ENCODE assay signal across 14 mouse cellular contexts in genomic region chr8:107574771-107575170, GRCm38 (mm10). TPM values are rescaled to one million over a fixed set of nuclear protein-coding genes. Genes with fewer than 3 reads are reported as not detected.
A peak's percentile ranks its signal among the peaks of the same experiment; 100 is the strongest.
DNase-seq lines count a peak whose midpoint lies in the region; ATAC-seq and TF ChIP-seq lines count a peak whose summit lies in the region.
"Had no signal": no experiment of that assay in that cellular context is flagged by ENCODE, and none has a peak within 500 bp of the region (broad histone marks: within the 10 kb centered on the region; RNA-seq: fewer than 3 reads in every experiment).

No protein-coding gene starts in this region.

- ATAC-seq in forebrain, embryonic 11.5 days (replicated peaks; ENCODE audit: low FRiP score) = no peak
- ATAC-seq in forebrain, embryonic 13.5 days = no peak
- no peak for ATAC-seq in lung, postnatal 0 days
- ATAC-seq in G1E (ENCODE audit: extremely low read depth, insufficient number of reproducible peaks, low FRiP score, poor library complexity, severe bottlenecking) = 0 out of 2 replicates have a peak, but pooled peaks have one; percentile 19
- ATAC-seq: forebrain, postnatal 0 days had no signal

- no peak overlapping the region for H3K4me2 ChIP-seq in forebrain, embryonic 11.5 days (ENCODE audit: low read depth, low read length, severe bottlenecking)
- H3K4me2 ChIP-seq in forebrain, embryonic 13.5 days = no peak overlapping the region
- H3K4me2 ChIP-seq in lung, postnatal 0 days (replicated peaks; ENCODE audit: low read depth, low read length) = no peak overlapping the region
- H3K4me2 ChIP-seq: liver, embryonic 11.5 days had no signal

- TF ChIP-seq EP300 in lung, postnatal 0 days (IDR thresholded peaks at IDR 0.05) = no peak

- TF ChIP-seq CTCF in lung, postnatal 0 days (IDR thresholded peaks at IDR 0.05) = no peak
- no peak for TF ChIP-seq CTCF in lung, adult 2 months (IDR thresholded peaks at IDR 0.05; ENCODE audit: insufficient read depth, low read length)
- TF ChIP-seq CTCF in G1E (IDR thresholded peaks at IDR 0.05; ENCODE audit: low read depth, low read length) = no peak

- no peaks in the 10 kb centered on the region for H3K27me3 ChIP-seq in forebrain, embryonic 11.5 days (ENCODE audit: control insufficient read depth, insufficient read depth, low read length)
- no peaks in the 10 kb centered on the region for H3K27me3 ChIP-seq in forebrain, embryonic 13.5 days
- no peaks in the 10 kb centered on the region for H3K27me3 ChIP-seq in lung, postnatal 0 days (replicated peaks; ENCODE audit: insufficient read depth, low read length)
- H3K27me3 ChIP-seq in G1E (ENCODE audit: insufficient read depth, low read length) = no peaks in the 10 kb centered on the region
- H3K27me3 ChIP-seq in hindbrain, embryonic 10.5 days (ENCODE audit: insufficient read depth, poor library complexity, severe bottlenecking) = no peaks in the 10 kb centered on the region

- 93% methylated on average over 3 of the region's 3 CpGs for WGBS in forebrain, embryonic 11.5 days
- 83% methylated on average over 3 of the region's 3 CpGs for WGBS in forebrain, embryonic 13.5 days
- 83% methylated on average over 3 of the region's 3 CpGs for WGBS in lung, postnatal 0 days
- WGBS in lung, adult 2 months = 77% methylated on average over 3 of the region's 3 CpGs
- 88% methylated on average over 3 of the region's 3 CpGs for WGBS in hindbrain, embryonic 10.5 days

- H3K36me3 ChIP-seq in forebrain, embryonic 11.5 days (ENCODE audit: control insufficient read depth, insufficient read depth, low read length) = peaks cover 3% of the 10 kb centered on the region; the same call in 1 of the 2 replicates
- peaks cover 22% of the 10 kb centered on the region for H3K36me3 ChIP-seq in forebrain, embryonic 13.5 days (ENCODE audit: poor library complexity, severe bottlenecking)
- peaks cover 6% of the 10 kb centered on the region; the same call in 1 of the 2 replicates for H3K36me3 ChIP-seq in lung, postnatal 0 days (ENCODE audit: insufficient read depth, low read length)
- peaks cover 38% of the 10 kb centered on the region for H3K36me3 ChIP-seq in G1E (replicated peaks)
- peaks cover 23% of the 10 kb centered on the region for H3K36me3 ChIP-seq in hindbrain, embryonic 10.5 days

- no peaks in the 10 kb centered on the region for H3K4me1 ChIP-seq in forebrain, embryonic 11.5 days (replicated peaks; ENCODE audit: control insufficient read depth, insufficient read depth, low read length)
- H3K4me1 ChIP-seq in forebrain, embryonic 13.5 days = peaks cover 4% of the 10 kb centered on the region; the same call in 1 of the 2 replicates
- no peaks in the 10 kb centered on the region for H3K4me1 ChIP-seq in lung, postnatal 0 days (ENCODE audit: insufficient read depth, low read depth, low read length)
- H3K4me1 ChIP-seq in lung, adult 2 months (ENCODE audit: control insufficient read depth, insufficient read depth, low read length) = peaks cover 7% of the 10 kb centered on the region
- peaks cover 53% of the 10 kb centered on the region for H3K4me1 ChIP-seq in G1E (ENCODE audit: insufficient read depth, low read depth, low read length)
- H3K4me1 ChIP-seq in hindbrain, embryonic 10.5 days (replicated peaks) = peaks cover 5% of the 10 kb centered on the region

- no peak for TF ChIP-seq POLR2A in lung, adult 2 months (IDR thresholded peaks at IDR 0.05; ENCODE audit: borderline replicate concordance, extremely low read depth, low read depth, low read length)

- H3K27ac ChIP-seq in forebrain, embryonic 11.5 days (ENCODE audit: low read depth, low read length) = no peak overlapping the region
- no peak overlapping the region for H3K27ac ChIP-seq in forebrain, embryonic 13.5 days
- H3K27ac ChIP-seq in lung, postnatal 0 days (ENCODE audit: low read length) = no peak overlapping the region
- H3K27ac ChIP-seq in hindbrain, embryonic 10.5 days = no peak overlapping the region

- no peak overlapping the region for H3K4me3 ChIP-seq in forebrain, embryonic 11.5 days (ENCODE audit: low read depth, low read length)
- no peak overlapping the region for H3K4me3 ChIP-seq in forebrain, embryonic 13.5 days
- no peak overlapping the region for H3K4me3 ChIP-seq in lung, postnatal 0 days (ENCODE audit: low read depth, low read length)
- H3K4me3 ChIP-seq in lung, adult 2 months (replicated peaks; ENCODE audit: extremely low read depth, low read depth, low read length) = no peak overlapping the region
- no peak overlapping the region for H3K4me3 ChIP-seq in G1E (ENCODE audit: low read depth, low read length)
- H3K4me3 ChIP-seq in hindbrain, embryonic 10.5 days = no peak overlapping the region

- H3K9me3 ChIP-seq in forebrain, embryonic 11.5 days (ENCODE audit: control insufficient read depth, low read length) = no peaks in the 10 kb centered on the region
- H3K9me3 ChIP-seq in forebrain, embryonic 13.5 days (replicated peaks) = no peaks in the 10 kb centered on the region
- no peaks in the 10 kb centered on the region for H3K9me3 ChIP-seq in lung, postnatal 0 days (ENCODE audit: low read length)
- no peaks in the 10 kb centered on the region for H3K9me3 ChIP-seq in G1E (replicated peaks)
- no peaks in the 10 kb centered on the region for H3K9me3 ChIP-seq in hindbrain, embryonic 10.5 days

- H3K9ac ChIP-seq in forebrain, embryonic 11.5 days (ENCODE audit: low read length) = no peak overlapping the region
- H3K9ac ChIP-seq in forebrain, embryonic 13.5 days = no peak overlapping the region
- H3K9ac ChIP-seq in lung, postnatal 0 days (replicated peaks; ENCODE audit: low read depth) = no peak overlapping the region
- H3K9ac ChIP-seq: forebrain, postnatal 0 days had no signal

- DNase-seq in forebrain, embryonic 11.5 days (ENCODE audit: low spot score) = peak; percentile 32
- DNase-seq in lung, postnatal 0 days (ENCODE audit: low spot score) = peak; percentile 38
- no peak for DNase-seq in lung, adult 2 months
- DNase-seq in G1E (ENCODE audit: low spot score) = no peak
- DNase-seq in lung, postnatal 36 days = peak; percentile 79
- DNase-seq in hindbrain, embryonic 10.5 days (ENCODE audit: low spot score) = no peak
- DNase-seq in urinary bladder, postnatal 25 days (ENCODE audit: low spot score) = no peak
- DNase-seq: adrenal gland, postnatal 14 days; B cell, adult 2 months; forebrain, postnatal 0 days; gastrocnemius, postnatal 36 days; right cerebral cortex, postnatal 4 days had no signal

RNA-seq across cellular contexts. Expression of gene Psmd7, which starts 13.5 kb away (rescaled TPM):
- polyA plus RNA-seq in forebrain, embryonic 11.5 days (2014; fragmentation: Nextera tagmentation; extraction: Ambion mirVana) = 298 and 300 TPM in 2 replicates
- 268 and 274 TPM in 2 replicates for polyA plus RNA-seq in forebrain, embryonic 13.5 days (2015; fragmentation: Nextera tagmentation; extraction: Ambion mirVana)
- 136 and 141 TPM in 2 replicates for polyA plus RNA-seq in lung, postnatal 0 days (2015; fragmentation: Nextera tagmentation; extraction: Ambion mirVana)
- polyA plus RNA-seq in lung, adult 2 months (2012; rRNA removed) = 39.2 and 52.2 TPM in 2 replicates
- total RNA-seq in G1E (2014; fragmentation: Nextera tagmentation) = 143 and 160 TPM in 2 replicates
- total RNA-seq in G1E (2017) = 61.4 and 75.0 TPM in 2 replicates
- 41.9 and 42.9 TPM in 2 replicates for polyA plus RNA-seq in G1E (2012)
- 312 and 323 TPM in 2 replicates for polyA plus RNA-seq in hindbrain, embryonic 10.5 days (2016; fragmentation: Nextera tagmentation; extraction: Ambion mirVana)

Comparison
In these comparisons a context has a peak if more than half of its experiments do, and no peak if none do; other contexts are left out.
1. DNase-seq: peak in forebrain, embryonic 11.5 days (single experiment), lung, postnatal 0 days (single experiment) and lung, postnatal 36 days (single experiment); none in lung, adult 2 months (single experiment), G1E (single experiment), hindbrain, embryonic 10.5 days (single experiment) and urinary bladder, postnatal 25 days (single experiment).